Mouse (Mus musculus): ENCODE results near the gene Xpo4.
A peak's percentile ranks its signal among the peaks of the same experiment; 100 is the strongest.
"Not testable (repeated sequence)": the region's sequence is repeated elsewhere in the genome, so short reads cannot be mapped to it uniquely, and the experiment has no call there.

Gene Xpo4

GRCm38 (mm10) chr14:57664822-57665627 is at the start of gene Xpo4:
Xpo4 (minus strand) TSS chr14:57665430.
- DNase-seq (ENCODE audit: low read depth, low spot score) = peak; percentile 66

GRCm38 (mm10) chr14:57712884-57713283 is 47.7 kb upstream of the Xpo4 start:
- no peak for DNase-seq (ENCODE audit: low read depth, low spot score)

- DNase-seq (ENCODE audit: low read depth, low spot score) = no peak
Measured at GRCm38 (mm10) chr14:57711059-57711458, 45.8 kb upstream of the Xpo4 start.

- DNase-seq (ENCODE audit: low read depth, low spot score) = no peak
Measured at GRCm38 (mm10) chr14:57709171-57709570, 43.9 kb upstream of the Xpo4 start.

- DNase-seq (ENCODE audit: low read depth, low spot score) = no peak
Measured at GRCm38 (mm10) chr14:57708580-57708979, 43.4 kb upstream of the Xpo4 start.

GRCm38 (mm10) chr14:57707100-57707893 is 42.1 kb upstream of the Xpo4 start:
- no peak for DNase-seq (ENCODE audit: low read depth, low spot score)

GRCm38 (mm10) chr14:57706760-57707099 is 41.5 kb upstream of the Xpo4 start:
- DNase-seq (ENCODE audit: low read depth, low spot score) = no peak

GRCm38 (mm10) chr14:57705759-57706158 is 40.5 kb upstream of the Xpo4 start:
- no peak for DNase-seq (ENCODE audit: low read depth, low spot score)

- no peak for DNase-seq (ENCODE audit: low read depth, low spot score)
Measured at GRCm38 (mm10) chr14:57705075-57705474, 39.8 kb upstream of the Xpo4 start.

GRCm38 (mm10) chr14:57701915-57702477 is 36.8 kb upstream of the Xpo4 start:
- DNase-seq (ENCODE audit: low read depth, low spot score) = no peak

GRCm38 (mm10) chr14:57699461-57699970 is 34.3 kb upstream of the Xpo4 start:
- no peak for DNase-seq (ENCODE audit: low read depth, low spot score)

GRCm38 (mm10) chr14:57699016-57699415 is 33.8 kb upstream of the Xpo4 start:
- DNase-seq (ENCODE audit: low read depth, low spot score) = no peak

GRCm38 (mm10) chr14:57696066-57696465 is 30.8 kb upstream of the Xpo4 start:
- DNase-seq (ENCODE audit: low read depth, low spot score) = no peak

GRCm38 (mm10) chr14:57695550-57695949 is 30.3 kb upstream of the Xpo4 start:
- no peak for DNase-seq (ENCODE audit: low read depth, low spot score)

GRCm38 (mm10) chr14:57694246-57694645 is 29.0 kb upstream of the Xpo4 start:
- DNase-seq (ENCODE audit: low read depth, low spot score) = no peak

- no peak for DNase-seq (ENCODE audit: low read depth, low spot score)
Measured at GRCm38 (mm10) chr14:57692517-57693130, 27.4 kb upstream of the Xpo4 start.

- no peak for DNase-seq (ENCODE audit: low read depth, low spot score)
Measured at GRCm38 (mm10) chr14:57691316-57691715, 26.1 kb upstream of the Xpo4 start.

- no peak for DNase-seq (ENCODE audit: low read depth, low spot score)
Measured at GRCm38 (mm10) chr14:57690681-57691080, 25.5 kb upstream of the Xpo4 start.

GRCm38 (mm10) chr14:57688066-57688465 is 22.8 kb upstream of the Xpo4 start:
- not testable (repeated sequence) for DNase-seq (ENCODE audit: low read depth, low spot score)

- no peak for DNase-seq (ENCODE audit: low read depth, low spot score)
Measured at GRCm38 (mm10) chr14:57687441-57687840, 22.2 kb upstream of the Xpo4 start.

GRCm38 (mm10) chr14:57686647-57687046 is 21.4 kb upstream of the Xpo4 start:
- DNase-seq (ENCODE audit: low read depth, low spot score) = no peak

- DNase-seq (ENCODE audit: low read depth, low spot score) = no peak
Measured at GRCm38 (mm10) chr14:57684579-57684978, 19.3 kb upstream of the Xpo4 start.

All from brain, embryonic 18.5 days (tissue).